Mouse (Mus musculus): ENCODE results near the gene Spast. TPM values are rescaled to one million over a fixed set of nuclear protein-coding genes. Genes with fewer than 3 reads are reported as not detected.

Spast gene
- polyA plus RNA-seq, 1 experiment: 9.6 TPM

DNA sequence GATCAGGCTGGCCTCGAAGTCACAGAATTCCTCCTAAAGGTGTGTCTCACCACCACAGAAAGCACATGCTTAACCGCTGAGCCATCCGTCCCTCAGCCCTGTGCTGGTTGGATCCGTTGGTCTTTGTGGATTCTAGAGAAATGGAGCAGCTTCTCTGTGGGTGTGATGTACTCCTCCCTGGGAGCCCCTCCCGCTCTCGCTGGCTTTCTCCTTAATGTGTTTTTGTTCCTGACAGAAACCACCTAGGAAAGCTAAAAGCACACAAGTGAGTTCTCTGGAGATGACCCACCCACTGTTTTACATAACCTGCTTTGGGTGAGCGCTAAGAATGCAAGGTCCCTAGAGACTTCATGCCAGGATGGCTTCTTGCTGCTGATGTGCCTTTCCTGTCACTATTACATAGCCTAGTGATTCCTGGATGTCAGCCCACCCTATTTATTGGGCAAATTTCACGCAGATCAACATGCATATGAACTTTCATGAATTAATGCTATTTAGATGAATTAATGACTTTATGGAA lies 78.1 kb downstream of the Spast start:
- H3K4me1 ChIP-seq (ENCODE audit: control insufficient read depth, insufficient read depth, low read length): no peaks in the 10 kb centered on the region; the same call in 1 of the 2 replicates
- TF ChIP-seq CTCF (IDR thresholded peaks at IDR 0.05; ENCODE audit: control insufficient read depth, insufficient read depth, low read length) (no peak), POLR2A (IDR thresholded peaks at IDR 0.05; ENCODE audit: borderline replicate concordance, control insufficient read depth, low read depth, low read length) (no peak)
- WGBS: 87% methylated on average over 8 of the region's 8 CpGs
- H3K4me3 ChIP-seq (replicated peaks; ENCODE audit: control insufficient read depth, low read depth, low read length): no peak overlapping the region
- H3K27ac ChIP-seq (ENCODE audit: control insufficient read depth, insufficient read depth, low read depth, low read length, poor library complexity): no peak overlapping the region

DNA sequence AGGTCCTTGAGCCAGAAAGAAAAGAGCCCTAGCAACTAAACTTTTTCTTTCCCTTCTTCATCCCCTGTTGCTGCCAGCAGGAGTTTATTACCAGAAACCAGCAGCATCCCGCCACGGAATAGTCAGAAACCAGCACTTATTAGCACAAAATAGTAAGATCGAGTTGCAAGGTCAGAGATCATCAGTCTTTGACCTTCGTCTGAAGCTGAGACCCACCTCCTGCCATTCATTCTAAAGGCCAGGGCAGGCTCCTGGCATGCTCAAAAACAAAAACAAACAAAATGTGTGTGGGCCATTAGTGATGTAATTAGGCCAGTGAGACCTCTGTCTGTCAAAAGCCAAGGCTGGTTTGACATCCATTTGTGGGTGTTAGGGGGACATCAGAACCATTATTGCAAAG lies 79.4 kb downstream of the Spast start:
- WGBS: 90% methylated on average over 4 of the region's 4 CpGs
- TF ChIP-seq POLR2A (IDR thresholded peaks at IDR 0.05; ENCODE audit: borderline replicate concordance, control insufficient read depth, low read depth, low read length): no peak
- TF ChIP-seq CTCF (IDR thresholded peaks at IDR 0.05; ENCODE audit: control insufficient read depth, insufficient read depth, low read length): no peak
- Histone ChIP-seq H3K4me1 (ENCODE audit: control insufficient read depth, insufficient read depth, low read length) (no peaks in the 10 kb centered on the region; the same call in 1 of the 2 replicates), H3K4me3 (replicated peaks; ENCODE audit: control insufficient read depth, low read depth, low read length) (no peak overlapping the region), H3K27ac (ENCODE audit: control insufficient read depth, insufficient read depth, low read depth, low read length, poor library complexity) (no peak overlapping the region)

GRCm38 (mm10) chr17:74420656-74421055 lies 81.9 kb downstream of the Spast start:
- 88% methylated on average over 2 of the region's 2 CpGs for WGBS

DNA sequence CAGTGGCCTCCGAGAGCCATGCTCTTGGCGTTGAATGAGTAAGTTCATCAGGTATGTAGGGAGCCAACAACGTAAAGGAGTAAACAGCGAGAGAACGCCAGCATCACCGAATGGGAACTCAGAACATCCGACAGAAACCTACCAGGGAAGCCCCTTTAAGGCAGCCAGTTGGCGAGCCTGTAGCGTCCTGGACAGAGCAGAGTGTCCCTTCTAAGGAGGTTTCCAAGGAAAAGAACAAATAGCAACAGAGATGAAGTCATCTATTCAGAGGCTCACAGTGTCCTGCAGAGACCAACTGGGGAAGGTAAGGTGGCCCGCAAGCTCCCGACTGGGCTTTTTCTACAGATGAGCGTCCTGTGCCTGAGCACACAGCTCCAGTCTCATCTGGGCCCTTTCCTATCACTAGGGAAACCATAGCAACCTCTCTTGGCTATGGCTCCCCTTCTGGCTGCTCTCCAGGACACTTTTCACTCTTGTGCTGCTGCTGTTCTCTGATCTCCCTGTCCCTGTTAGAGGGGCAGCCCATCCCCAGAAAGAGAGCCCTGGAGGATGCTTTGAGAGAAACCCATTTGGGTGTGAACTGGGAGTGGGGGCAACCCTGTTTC lies 85.7 kb downstream of the Spast start:
- TF ChIP-seq CTCF (IDR thresholded peaks at IDR 0.05; ENCODE audit: control insufficient read depth, insufficient read depth, low read length): no peak
- WGBS: 91% methylated on average over 12 of the region's 12 CpGs
- Histone ChIP-seq H3K4me3 (replicated peaks; ENCODE audit: control insufficient read depth, low read depth, low read length) (no peak overlapping the region), H3K4me1 (ENCODE audit: control insufficient read depth, insufficient read depth, low read length) (no peaks in the 10 kb centered on the region), H3K27ac (ENCODE audit: control insufficient read depth, insufficient read depth, low read depth, low read length, poor library complexity) (no peak overlapping the region)

More at GRCm38 (mm10) chr17:74420656-74421055, 81.9 kb downstream of the Spast start:
- no peak overlapping the region for H3K27ac ChIP-seq (ENCODE audit: control insufficient read depth, insufficient read depth, low read depth, low read length, poor library complexity)
- TF ChIP-seq POLR2A (IDR thresholded peaks at IDR 0.05; ENCODE audit: borderline replicate concordance, control insufficient read depth, low read depth, low read length): no peak
- TF ChIP-seq CTCF (IDR thresholded peaks at IDR 0.05; ENCODE audit: control insufficient read depth, insufficient read depth, low read length): no peak
- H3K4me3 ChIP-seq (replicated peaks; ENCODE audit: control insufficient read depth, low read depth, low read length): no peak overlapping the region
- no peaks in the 10 kb centered on the region for H3K4me1 ChIP-seq (ENCODE audit: control insufficient read depth, insufficient read depth, low read length)

GRCm38 (mm10) chr17:74430074-74430473 lies 91.3 kb downstream of the Spast start:
- H3K27ac ChIP-seq (ENCODE audit: control insufficient read depth, insufficient read depth, low read depth, low read length, poor library complexity): no peak overlapping the region
- WGBS: 84% methylated on average over 8 of the region's 8 CpGs

GRCm38 (mm10) chr17:74431481-74431880 lies 92.7 kb downstream of the Spast start:
- TF ChIP-seq CTCF (IDR thresholded peaks at IDR 0.05; ENCODE audit: control insufficient read depth, insufficient read depth, low read length) (no peak), POLR2A (IDR thresholded peaks at IDR 0.05; ENCODE audit: borderline replicate concordance, control insufficient read depth, low read depth, low read length) (no peak)
- Histone ChIP-seq H3K4me3 (replicated peaks; ENCODE audit: control insufficient read depth, low read depth, low read length) (no peak overlapping the region), H3K27ac (ENCODE audit: control insufficient read depth, insufficient read depth, low read depth, low read length, poor library complexity) (no peak overlapping the region), H3K4me1 (ENCODE audit: control insufficient read depth, insufficient read depth, low read length) (no peaks in the 10 kb centered on the region; the same call in 1 of the 2 replicates)
- 76% methylated on average over 13 of the region's 13 CpGs for WGBS

More at GRCm38 (mm10) chr17:74430074-74430473, 91.3 kb downstream of the Spast start:
- H3K4me3 ChIP-seq (replicated peaks; ENCODE audit: control insufficient read depth, low read depth, low read length): no peak overlapping the region
- H3K4me1 ChIP-seq (ENCODE audit: control insufficient read depth, insufficient read depth, low read length): no peaks in the 10 kb centered on the region; the same call in 1 of the 2 replicates
- TF ChIP-seq POLR2A (IDR thresholded peaks at IDR 0.05; ENCODE audit: borderline replicate concordance, control insufficient read depth, low read depth, low read length) (no peak), CTCF (IDR thresholded peaks at IDR 0.05; ENCODE audit: control insufficient read depth, insufficient read depth, low read length) (no peak)

GRCm38 (mm10) chr17:74432631-74433030 lies 93.8 kb downstream of the Spast start:
- Histone ChIP-seq H3K4me3 (replicated peaks; ENCODE audit: control insufficient read depth, low read depth, low read length) (no peak overlapping the region), H3K4me1 (ENCODE audit: control insufficient read depth, insufficient read depth, low read length) (no peaks in the 10 kb centered on the region; the same call in 1 of the 2 replicates), H3K27ac (ENCODE audit: control insufficient read depth, insufficient read depth, low read depth, low read length, poor library complexity) (no peak overlapping the region)
- TF ChIP-seq POLR2A (IDR thresholded peaks at IDR 0.05; ENCODE audit: borderline replicate concordance, control insufficient read depth, low read depth, low read length) (no peak), CTCF (IDR thresholded peaks at IDR 0.05; ENCODE audit: control insufficient read depth, insufficient read depth, low read length) (no peak)
- 74% methylated on average over 5 of the region's 5 CpGs for WGBS

DNA sequence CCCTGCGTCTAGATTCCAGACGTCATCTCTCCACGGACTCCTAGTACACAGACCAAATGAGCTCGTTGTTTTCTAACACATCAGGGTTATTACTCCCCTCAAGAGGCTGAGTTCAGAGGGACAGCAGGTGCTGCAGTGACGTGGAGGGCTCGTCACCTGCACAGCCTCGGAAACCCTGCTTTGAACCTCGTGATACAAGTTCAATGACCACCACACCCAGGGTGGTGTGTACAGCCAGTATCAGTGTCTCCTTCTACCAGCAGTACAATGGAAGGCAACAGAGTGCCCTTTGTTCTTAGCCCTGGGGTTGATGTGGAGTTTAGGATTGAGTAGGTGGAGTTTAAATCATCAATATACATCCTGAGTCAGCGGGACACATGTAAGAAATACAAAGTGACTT lies 99.0 kb downstream of the Spast start:
- WGBS: 81% methylated on average over 9 of the region's 9 CpGs
- TF ChIP-seq POLR2A (IDR thresholded peaks at IDR 0.05; ENCODE audit: borderline replicate concordance, control insufficient read depth, low read depth, low read length): no peak
- TF ChIP-seq CTCF (IDR thresholded peaks at IDR 0.05; ENCODE audit: control insufficient read depth, insufficient read depth, low read length): no peak
- Histone ChIP-seq H3K27ac (ENCODE audit: control insufficient read depth, insufficient read depth, low read depth, low read length, poor library complexity) (no peak overlapping the region), H3K4me1 (ENCODE audit: control insufficient read depth, insufficient read depth, low read length) (no peaks in the 10 kb centered on the region), H3K4me3 (replicated peaks; ENCODE audit: control insufficient read depth, low read depth, low read length) (no peak overlapping the region)
